Mouse (Mus musculus): Measurements from ENCODE around the gene Fam172a. TPM values are rescaled to one million over a fixed set of nuclear protein-coding genes. Genes with fewer than 3 reads are reported as not detected.

Fam172a gene
- polyA plus RNA-seq, 1 experiment from 2014 or later, result 33.0 TPM

GRCm38 (mm10) chr13:77991189-77991886 lies 289.5 kb downstream of the Fam172a start:
- no peaks in the 10 kb centered on the region for H3K9me3 ChIP-seq (ENCODE audit: control insufficient read depth, low read length)
- no peak for ATAC-seq (ENCODE audit: low read depth)
- H3K36me3 ChIP-seq (ENCODE audit: control insufficient read depth, insufficient read depth, low read length), result no peaks in the 10 kb centered on the region
- H3K27me3 ChIP-seq (replicated peaks; ENCODE audit: control insufficient read depth, insufficient read depth, low read length), result no peaks in the 10 kb centered on the region
- H3K4me2 ChIP-seq (ENCODE audit: low read depth, low read length), result no peak overlapping the region
- H3K4me3 ChIP-seq (ENCODE audit: low read depth, low read length), result no peak overlapping the region
- no peak overlapping the region for H3K9ac ChIP-seq (ENCODE audit: low read depth, low read length)
- no peak for DNase-seq (ENCODE audit: low spot score)
- WGBS, result 68% methylated on average over 5 of the region's 5 CpGs
- H3K4me1 ChIP-seq (ENCODE audit: control insufficient read depth, insufficient read depth, low read length), result no peaks in the 10 kb centered on the region
- H3K27ac ChIP-seq (replicated peaks; ENCODE audit: low read depth, low read length), result no peak overlapping the region

- 79% methylated on average over 4 of the region's 4 CpGs for WGBS
- Histone ChIP-seq H3K27ac (replicated peaks; ENCODE audit: low read depth, low read length) (no peak overlapping the region), H3K4me2 (ENCODE audit: low read depth, low read length) (no peak overlapping the region), H3K36me3 (ENCODE audit: control insufficient read depth, insufficient read depth, low read length) (no peaks in the 10 kb centered on the region), H3K4me3 (ENCODE audit: low read depth, low read length) (no peak overlapping the region), H3K9ac (ENCODE audit: low read depth, low read length) (no peak overlapping the region), H3K9me3 (ENCODE audit: control insufficient read depth, low read length) (no peaks in the 10 kb centered on the region), H3K4me1 (ENCODE audit: control insufficient read depth, insufficient read depth, low read length) (no peaks in the 10 kb centered on the region), H3K27me3 (replicated peaks; ENCODE audit: control insufficient read depth, insufficient read depth, low read length) (no peaks in the 10 kb centered on the region)
- DNase-seq (ENCODE audit: low spot score) (no peak), ATAC-seq (ENCODE audit: low read depth) (no peak)
Measured at GRCm38 (mm10) chr13:78004649-78005048, 302.8 kb downstream of the Fam172a start.

- DNase-seq (ENCODE audit: low spot score) (no peak), ATAC-seq (ENCODE audit: low read depth) (no peak)
- Histone ChIP-seq H3K9me3 (ENCODE audit: control insufficient read depth, low read length) (no peaks in the 10 kb centered on the region), H3K4me1 (ENCODE audit: control insufficient read depth, insufficient read depth, low read length) (no peaks in the 10 kb centered on the region), H3K9ac (ENCODE audit: low read depth, low read length) (no peak overlapping the region), H3K36me3 (ENCODE audit: control insufficient read depth, insufficient read depth, low read length) (no peaks in the 10 kb centered on the region), H3K27me3 (replicated peaks; ENCODE audit: control insufficient read depth, insufficient read depth, low read length) (no peaks in the 10 kb centered on the region), H3K4me2 (ENCODE audit: low read depth, low read length) (no peak overlapping the region), H3K27ac (replicated peaks; ENCODE audit: low read depth, low read length) (no peak overlapping the region), H3K4me3 (ENCODE audit: low read depth, low read length) (no peak overlapping the region)
- 24% methylated on average over 3 of the region's 3 CpGs for WGBS
Measured at GRCm38 (mm10) chr13:78005344-78005743, 303.5 kb downstream of the Fam172a start.

- Histone ChIP-seq H3K27me3 (replicated peaks; ENCODE audit: control insufficient read depth, insufficient read depth, low read length) (no peaks in the 10 kb centered on the region), H3K27ac (replicated peaks; ENCODE audit: low read depth, low read length) (no peak overlapping the region), H3K36me3 (ENCODE audit: control insufficient read depth, insufficient read depth, low read length) (no peaks in the 10 kb centered on the region), H3K4me1 (ENCODE audit: control insufficient read depth, insufficient read depth, low read length) (no peaks in the 10 kb centered on the region), H3K4me3 (ENCODE audit: low read depth, low read length) (no peak overlapping the region), H3K9ac (ENCODE audit: low read depth, low read length) (no peak overlapping the region), H3K9me3 (ENCODE audit: control insufficient read depth, low read length) (no peaks in the 10 kb centered on the region), H3K4me2 (ENCODE audit: low read depth, low read length) (no peak overlapping the region)
- 96% methylated on average over 1 of the region's 1 CpGs for WGBS
- ATAC-seq (ENCODE audit: low read depth) (no peak), DNase-seq (ENCODE audit: low spot score) (no peak)
Measured at GRCm38 (mm10) chr13:78010176-78010575, 308.3 kb downstream of the Fam172a start.

- no peaks in the 10 kb centered on the region for H3K4me1 ChIP-seq (ENCODE audit: control insufficient read depth, insufficient read depth, low read length)
- H3K4me3 ChIP-seq (ENCODE audit: low read depth, low read length), result no peak within 1 kb of the TSS
- 74% methylated on average over 11 of the region's 15 CpGs for WGBS
- DNase-seq (ENCODE audit: low spot score), result no peak
- H3K4me2 ChIP-seq (ENCODE audit: low read depth, low read length), result no peak within 1 kb of the TSS
- no peaks in the 10 kb centered on the region for H3K9me3 ChIP-seq (ENCODE audit: control insufficient read depth, low read length)
- no peaks in the 10 kb centered on the region for H3K36me3 ChIP-seq (ENCODE audit: control insufficient read depth, insufficient read depth, low read length)
- ATAC-seq (ENCODE audit: low read depth), result no peak
- H3K9ac ChIP-seq (ENCODE audit: low read depth, low read length), result no peak within 1 kb of the TSS
- H3K27ac ChIP-seq (replicated peaks; ENCODE audit: low read depth, low read length), result no peak within 1 kb of the TSS
- no peaks in the 10 kb centered on the region for H3K27me3 ChIP-seq (replicated peaks; ENCODE audit: control insufficient read depth, insufficient read depth, low read length)
Measured at GRCm38 (mm10) chr13:78024683-78025294, 323.0 kb downstream of the Fam172a start, which contains the start of gene Pou5f2. Gene Pou5f2 (plus strand): TSS chr13:78024902.

- Histone ChIP-seq H3K9me3 (ENCODE audit: control insufficient read depth, low read length) (no peaks in the 10 kb centered on the region), H3K9ac (ENCODE audit: low read depth, low read length) (no peak overlapping the region), H3K4me1 (ENCODE audit: control insufficient read depth, insufficient read depth, low read length) (no peaks in the 10 kb centered on the region), H3K27me3 (replicated peaks; ENCODE audit: control insufficient read depth, insufficient read depth, low read length) (no peaks in the 10 kb centered on the region), H3K4me2 (ENCODE audit: low read depth, low read length) (no peak overlapping the region), H3K4me3 (ENCODE audit: low read depth, low read length) (no peak overlapping the region), H3K36me3 (ENCODE audit: control insufficient read depth, insufficient read depth, low read length) (no peaks in the 10 kb centered on the region), H3K27ac (replicated peaks; ENCODE audit: low read depth, low read length) (no peak overlapping the region)
- no peak for DNase-seq (ENCODE audit: low spot score)
- WGBS, result 31% methylated on average over 1 of the region's 1 CpGs
- ATAC-seq (ENCODE audit: low read depth), result no peak
Measured at GRCm38 (mm10) chr13:78032821-78033220, 331.0 kb downstream of the Fam172a start.

- no peak for ATAC-seq (ENCODE audit: low read depth)
- Histone ChIP-seq H3K4me1 (ENCODE audit: control insufficient read depth, insufficient read depth, low read length) (no peaks in the 10 kb centered on the region), H3K36me3 (ENCODE audit: control insufficient read depth, insufficient read depth, low read length) (no peaks in the 10 kb centered on the region), H3K4me3 (ENCODE audit: low read depth, low read length) (no peak overlapping the region), H3K27ac (replicated peaks; ENCODE audit: low read depth, low read length) (no peak overlapping the region), H3K27me3 (replicated peaks; ENCODE audit: control insufficient read depth, insufficient read depth, low read length) (no peaks in the 10 kb centered on the region), H3K9ac (ENCODE audit: low read depth, low read length) (no peak overlapping the region), H3K9me3 (ENCODE audit: control insufficient read depth, low read length) (no peaks in the 10 kb centered on the region), H3K4me2 (ENCODE audit: low read depth, low read length) (no peak overlapping the region)
- WGBS, result 48% methylated on average over 1 of the region's 1 CpGs
- no peak for DNase-seq (ENCODE audit: low spot score)
Measured at GRCm38 (mm10) chr13:78037203-78037602, 335.4 kb downstream of the Fam172a start.

- ATAC-seq (ENCODE audit: low read depth), result no peak
- Histone ChIP-seq H3K9ac (ENCODE audit: low read depth, low read length) (no peak overlapping the region), H3K9me3 (ENCODE audit: control insufficient read depth, low read length) (no peaks in the 10 kb centered on the region), H3K27me3 (replicated peaks; ENCODE audit: control insufficient read depth, insufficient read depth, low read length) (no peaks in the 10 kb centered on the region), H3K4me3 (ENCODE audit: low read depth, low read length) (no peak overlapping the region), H3K4me1 (ENCODE audit: control insufficient read depth, insufficient read depth, low read length) (no peaks in the 10 kb centered on the region; the same call in 1 of the 2 replicates), H3K4me2 (ENCODE audit: low read depth, low read length) (no peak overlapping the region), H3K36me3 (ENCODE audit: control insufficient read depth, insufficient read depth, low read length) (no peaks in the 10 kb centered on the region), H3K27ac (replicated peaks; ENCODE audit: low read depth, low read length) (no peak overlapping the region)
- 80% methylated on average over 6 of the region's 6 CpGs for WGBS
- no peak for DNase-seq (ENCODE audit: low spot score)
Measured at GRCm38 (mm10) chr13:78043203-78043602, 341.4 kb downstream of the Fam172a start.

- H3K9me3 ChIP-seq (ENCODE audit: control insufficient read depth, low read length), result no peaks in the 10 kb centered on the region
- H3K27me3 ChIP-seq (replicated peaks; ENCODE audit: control insufficient read depth, insufficient read depth, low read length), result no peaks in the 10 kb centered on the region
- H3K36me3 ChIP-seq (ENCODE audit: control insufficient read depth, insufficient read depth, low read length), result no peaks in the 10 kb centered on the region
- H3K27ac ChIP-seq (replicated peaks; ENCODE audit: low read depth, low read length), result no peak overlapping the region
- 13% methylated on average over 5 of the region's 5 CpGs for WGBS
- H3K9ac ChIP-seq (ENCODE audit: low read depth, low read length), result no peak overlapping the region
- H3K4me2 ChIP-seq (ENCODE audit: low read depth, low read length), result no peak overlapping the region
- ATAC-seq (ENCODE audit: low read depth), result no peak
- no peak overlapping the region for H3K4me3 ChIP-seq (ENCODE audit: low read depth, low read length)
- no peak for DNase-seq (ENCODE audit: low spot score)
- no peaks in the 10 kb centered on the region; the same call in 1 of the 2 replicates for H3K4me1 ChIP-seq (ENCODE audit: control insufficient read depth, insufficient read depth, low read length)
Measured at GRCm38 (mm10) chr13:78045116-78045515, 343.3 kb downstream of the Fam172a start.

Data from embryonic facial prominence, embryonic 14.5 days (tissue).